23 mouse cellular contexts compared by ENCODE assay signal in the genomic region with DNA sequence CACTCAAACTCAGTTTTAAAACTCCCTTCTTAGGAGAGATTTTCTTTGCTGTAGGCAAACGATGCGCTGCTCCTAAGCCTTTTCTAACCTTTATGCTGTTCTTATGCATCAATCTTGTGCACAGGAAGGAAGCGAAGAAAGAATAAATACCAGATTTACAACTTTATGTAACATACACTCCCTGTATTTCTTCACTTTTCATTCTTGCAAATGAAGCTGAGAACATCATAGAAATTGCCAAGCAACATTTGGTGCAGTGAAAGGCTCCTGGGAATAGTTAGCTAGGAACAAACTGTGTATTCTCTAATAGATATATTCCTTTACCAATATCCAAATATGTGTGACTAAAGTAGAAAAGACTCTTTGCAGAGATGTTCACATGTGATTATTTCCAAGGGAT. TPM values are rescaled to one million over a fixed set of nuclear protein-coding genes. Genes with fewer than 3 reads are reported as not detected.
DNase-seq lines count a peak whose midpoint lies in the region; ATAC-seq and TF ChIP-seq lines count a peak whose summit lies in the region.
"Had no signal": no experiment of that assay in that cellular context is flagged by ENCODE, and none has a peak within 500 bp of the region (broad histone marks: within the 10 kb centered on the region; RNA-seq: fewer than 3 reads in every experiment).

No protein-coding gene starts in this region.

- H3K27ac ChIP-seq in layer of hippocampus, adult 2 months = peak overlapping the region; percentile 69
- no peak overlapping the region for H3K27ac ChIP-seq in intestine, embryonic 15.5 days

- no peak overlapping the region for H3K4me3 ChIP-seq in layer of hippocampus, adult 2 months
- no peak overlapping the region for H3K4me3 ChIP-seq in intestine, embryonic 15.5 days (replicated peaks)

- peak; percentile 57 for ATAC-seq in frontal cortex, adult (ENCODE audit: low TSS enrichment)
- no peak for ATAC-seq in intestine, embryonic 15.5 days
- ATAC-seq: activated CD4-positive, CD25-positive, alpha-beta regulatory T cell, adult 4 months; CD4-positive, CD25-positive, alpha-beta regulatory T cell, adult 4 months; Patski had no signal

- DNase-seq in frontal cortex, postnatal 25 days (ENCODE audit: low spot score in 2 of 2) = no peak
- DNase-seq in layer of hippocampus, adult 2 months (ENCODE audit: low spot score in 2 of 2) = peak in 1 of 2 experiments; percentile 51
- DNase-seq in layer of hippocampus, postnatal 25 days (ENCODE audit: extremely low spot score in 1 of 2, low spot score in 1 of 2) = no peak
- DNase-seq in brain, adult 2 months (ENCODE audit: low read depth, low spot score) = peak; percentile 26
- peak; percentile 1 for DNase-seq in telencephalon, adult 2 months (ENCODE audit: low read depth, low spot score)
- no peak for DNase-seq in thymus, postnatal 36 days
- DNase-seq: adrenal gland, adult 2 months; adrenal gland, adult 8-10 months; adrenal gland, postnatal 10 days; adrenal gland, postnatal 14 days; adrenal gland, postnatal 25 days; adrenal gland, postnatal 36 days; B cell, adult 2 months; cerebellum, adult 11 months; cerebellum, adult 11-12 months; cerebellum, adult 18-20 months had no signal

- H3K36me3 ChIP-seq in intestine, embryonic 15.5 days = no peaks in the 10 kb centered on the region
- H3K36me3 ChIP-seq: G1E had no signal

- no peak overlapping the region for H3K9ac ChIP-seq in intestine, embryonic 15.5 days

- H3K4me1 ChIP-seq in intestine, embryonic 15.5 days (replicated peaks) = no peaks in the 10 kb centered on the region

- H3K4me2 ChIP-seq in intestine, embryonic 15.5 days (replicated peaks) = no peak overlapping the region

- H3K27me3 ChIP-seq in intestine, embryonic 15.5 days (replicated peaks) = no peaks in the 10 kb centered on the region
- H3K27me3 ChIP-seq: CH12.LX, Patski had no signal

- no peaks in the 10 kb centered on the region for H3K9me3 ChIP-seq in intestine, embryonic 15.5 days
- H3K9me3 ChIP-seq: G1E had no signal

- TF ChIP-seq CTCF in layer of hippocampus, adult 2 months (conservative IDR thresholded peaks at IDR 0.05) = no peak

- 76% methylated on average over 3 of the region's 3 CpGs for WGBS in intestine, embryonic 15.5 days

RNA-seq across cellular contexts. Expression of a gene that starts 15.2 kb away (rescaled TPM):
- 100 to 1,000 TPM; 133 to 150 TPM for total RNA-seq in layer of hippocampus, adult 2 months (2021)
- total RNA-seq in layer of hippocampus, postnatal 25 days (2021) = 100 to 1,000 TPM; 102 to 143 TPM
- 2.3 and 3.3 TPM in 2 replicates for polyA plus RNA-seq in intestine, embryonic 15.5 days (2015; fragmentation: Nextera tagmentation; extraction: Ambion mirVana)

Comparison
In these comparisons a context has a peak if more than half of its experiments do, and no peak if none do; other contexts are left out.
1. DNase-seq: peak in brain, adult 2 months (single experiment) and telencephalon, adult 2 months (single experiment); none in frontal cortex, postnatal 25 days (0 of 2), layer of hippocampus, postnatal 25 days (0 of 2) and thymus, postnatal 36 days (0 of 2).